Mouse (Mus musculus) liver, postnatal 0 days (tissue): ENCODE results near the gene Gosr1. TPM values are rescaled to one million over a fixed set of nuclear protein-coding genes. Genes with fewer than 3 reads are reported as not detected.
"Not testable (repeated sequence)": the region's sequence is repeated elsewhere in the genome, so short reads cannot be mapped to it uniquely, and the experiment has no call there.

ENCODE experiments used
- ATAC-seq: fragments of 200-750 bp; cut with Nextera tagmentation; 2 replicates; pipeline ENCODE4 v1.8.0; 2017; ENCODE audit warnings: mild to moderate bottlenecking, moderate library complexity
- DNase-seq: peaks from one replicate; pipeline ENCODE4 v3.0.0-alpha.2; 2016
- H3K27ac ChIP-seq: fragments of 300-500 bp; sonication (generic); 2 replicates; pipeline ENCODE4 v1.5.1; 2014; ENCODE audit warnings: antibody characterized with exemption, moderate library complexity, mild to moderate bottlenecking, low read depth
- H3K27me3 ChIP-seq: fragments of 300-500 bp; sonication (generic); 2 replicates; pipeline ENCODE4 v1.6.1; 2014; ENCODE audit warnings: low read length, control low read depth, mixed read lengths; ENCODE audit not compliant: insufficient read depth
- H3K36me3 ChIP-seq: fragments of 300-500 bp; sonication (generic); replicated peaks from 2 replicates; pipeline ENCODE4 v1.6.1; 2014; ENCODE audit warnings: mild to moderate bottlenecking, control low read depth, low read length, moderate library complexity, mixed read lengths; ENCODE audit not compliant: insufficient read depth
- H3K4me1 ChIP-seq: fragments of 300-500 bp; sonication (generic); 2 replicates; pipeline ENCODE4 v1.6.1; 2014; ENCODE audit warnings: antibody characterized with exemption, mild to moderate bottlenecking, control low read depth; ENCODE audit not compliant: insufficient read depth
- H3K4me2 ChIP-seq: fragments of 300-500 bp; sonication (generic); 2 replicates; pipeline ENCODE4 v1.6.1; 2014; ENCODE audit warnings: low read depth, mild to moderate bottlenecking, low read length, moderate library complexity, mixed read lengths
- H3K4me3 ChIP-seq: fragments of 300-500 bp; sonication (generic); 2 replicates; pipeline ENCODE4 v1.5.1; 2014; ENCODE audit warnings: low read depth, low read length
- H3K9ac ChIP-seq: fragments of 300-500 bp; sonication (generic); replicated peaks from 2 replicates; pipeline ENCODE4 v1.6.1; 2014; ENCODE audit warnings: mild to moderate bottlenecking, moderate library complexity
- H3K9me3 ChIP-seq: fragments of 300-500 bp; sonication (generic); 2 replicates; pipeline ENCODE4 v1.6.1; 2016; ENCODE audit warnings: mild to moderate bottlenecking, control low read depth, low read length, mixed read lengths
- CTCF ChIP-seq: sonication (generic); IDR thresholded peaks from 2 replicates; pipeline ENCODE4 v1.5.1; 2016; ENCODE audit warnings: antibody characterized with exemption, low read depth
- EP300 ChIP-seq: IDR thresholded peaks from 2 replicates; pipeline ENCODE4 v1.6.1; 2016; ENCODE audit warnings: antibody characterized with exemption, low read depth, mild to moderate bottlenecking
- WGBS: fragments of 180-500 bp; shearing (Covaris S2); extraction: QIAGEN DNeasy Blood & Tissue Kit; methylation state at CpG from one replicate; pipeline ENCODE4 v1.1.7; 2014; ENCODE audit not compliant: insufficient replicate concordance; 5-methylcytosine and 5-hydroxymethylcytosine counted together
- polyA plus RNA-seq: library from polyadenylated mRNA; unstranded; fragments of >200 nt; fragmentation: Nextera tagmentation; extraction: Ambion mirVana; gene quantifications from 2 replicates; pipeline ENCODE4 v1.2.1, GENCODE M21; 2015

Gene Gosr1
- polyA plus RNA-seq, 1 experiment from 2014 or later = 12.9 TPM

- no peaks in the 10 kb centered on the region for H3K9me3 ChIP-seq
- no peaks in the 10 kb centered on the region for H3K4me1 ChIP-seq
- DNase-seq (no peak), ATAC-seq (no peak)
- H3K36me3 ChIP-seq = no peaks in the 10 kb centered on the region
- WGBS = 56% methylated on average over 6 of the region's 6 CpGs
- H3K4me2 ChIP-seq = no peak overlapping the region
- TF ChIP-seq CTCF (no peak), EP300 (no peak)
- no peaks in the 10 kb centered on the region for H3K27me3 ChIP-seq
- H3K4me3 ChIP-seq = no peak overlapping the region
- H3K27ac ChIP-seq = no peak overlapping the region
- H3K9ac ChIP-seq = no peak overlapping the region
Observed at GRCm38 (mm10) chr11:76695810-76696209, 67.6 kb downstream of the Gosr1 start.

GRCm38 (mm10) chr11:76692096-76692495, 71.3 kb downstream of the Gosr1 start:
- TF ChIP-seq EP300 (no peak), CTCF (no peak)
- WGBS = 60% methylated on average over 3 of the region's 3 CpGs

GRCm38 (mm10) chr11:76685604-76686003, 77.8 kb downstream of the Gosr1 start:
- H3K27me3 ChIP-seq = 0 out of 2 replicates have a peak, but pooled peaks cover 3% of the 10 kb centered on the region
- no peak overlapping the region for H3K4me2 ChIP-seq
- WGBS = 55% methylated on average over 2 of the region's 2 CpGs
- DNase-seq (no peak), ATAC-seq (no peak)
- H3K9me3 ChIP-seq = no peaks in the 10 kb centered on the region
- no peak for TF ChIP-seq CTCF
- TF ChIP-seq EP300 = no peak
- no peaks in the 10 kb centered on the region for H3K36me3 ChIP-seq
- H3K4me3 ChIP-seq = no peak overlapping the region
- H3K4me1 ChIP-seq = no peaks in the 10 kb centered on the region
- H3K9ac ChIP-seq = no peak overlapping the region
- H3K27ac ChIP-seq = no peak overlapping the region

More at GRCm38 (mm10) chr11:76692096-76692495, 71.3 kb downstream of the Gosr1 start:
- no peak overlapping the region for H3K9ac ChIP-seq
- no peak for DNase-seq
- no peaks in the 10 kb centered on the region for H3K36me3 ChIP-seq
- no peak overlapping the region for H3K4me3 ChIP-seq
- H3K27me3 ChIP-seq = no peaks in the 10 kb centered on the region
- no peak overlapping the region for H3K4me2 ChIP-seq
- H3K9me3 ChIP-seq = no peaks in the 10 kb centered on the region
- H3K4me1 ChIP-seq = no peaks in the 10 kb centered on the region
- no peak overlapping the region for H3K27ac ChIP-seq
- ATAC-seq = no peak

- H3K4me2 ChIP-seq = not testable (repeated sequence)
Observed at GRCm38 (mm10) chr11:76679508-76679907, 83.9 kb downstream of the Gosr1 start, which contains the start of gene Trarg1. Gene Trarg1 (plus strand): TSS chr11:76679808.

More at GRCm38 (mm10) chr11:76679508-76679907, 83.9 kb downstream of the Gosr1 start, which contains the start of gene Trarg1:
- H3K36me3 ChIP-seq, ATAC-seq, H3K9me3 ChIP-seq, H3K4me3 ChIP-seq, H3K9ac ChIP-seq, H3K27ac ChIP-seq, DNase-seq, H3K4me1 ChIP-seq, H3K27me3 ChIP-seq: not testable (repeated sequence)
- WGBS = 41% methylated on average over 8 of the region's 8 CpGs

Other genes with a start within 250 kb of the Gosr1 start
- 3.4 and 3.6 TPM in 2 replicates for gene Abr, start 141.3 kb downstream of the Gosr1 start, polyA plus RNA-seq
- 0.08 TPM in 1 of 2 replicates, not detected in the other for gene Bhlha9, start 91.1 kb downstream of the Gosr1 start, polyA plus RNA-seq
- 0.08 TPM in 2 replicates for gene Trarg1, start 83.8 kb downstream of the Gosr1 start, polyA plus RNA-seq
- gene Cpd, start 83.4 kb upstream of the Gosr1 start, polyA plus RNA-seq = 3.3 and 3.7 TPM in 2 replicates
- gene Tmigd1, start 138.6 kb upstream of the Gosr1 start, polyA plus RNA-seq = 0.11 TPM in 1 of 2 replicates, not detected in the other
- 34.2 and 34.6 TPM in 2 replicates for gene Blmh, start 161.2 kb upstream of the Gosr1 start, polyA plus RNA-seq
- gene Slc6a4, start 235.0 kb upstream of the Gosr1 start, polyA plus RNA-seq = 1.3 and 2.0 TPM in 2 replicates